Mouse (Mus musculus) cerebellum, adult 9-11 months (tissue): ENCODE measurements around the gene Fam20b.

ENCODE experiments used
- DNase-seq: peaks from one replicate; pipeline ENCODE4 v3.0.0; 2022

Gene Fam20b

GRCm38 (mm10) chr1:156718950-156719805 is at the start of gene Fam20b:
Gene Fam20b (minus strand): TSS chr1:156719086.
- DNase-seq = peak; percentile 98

DNA sequence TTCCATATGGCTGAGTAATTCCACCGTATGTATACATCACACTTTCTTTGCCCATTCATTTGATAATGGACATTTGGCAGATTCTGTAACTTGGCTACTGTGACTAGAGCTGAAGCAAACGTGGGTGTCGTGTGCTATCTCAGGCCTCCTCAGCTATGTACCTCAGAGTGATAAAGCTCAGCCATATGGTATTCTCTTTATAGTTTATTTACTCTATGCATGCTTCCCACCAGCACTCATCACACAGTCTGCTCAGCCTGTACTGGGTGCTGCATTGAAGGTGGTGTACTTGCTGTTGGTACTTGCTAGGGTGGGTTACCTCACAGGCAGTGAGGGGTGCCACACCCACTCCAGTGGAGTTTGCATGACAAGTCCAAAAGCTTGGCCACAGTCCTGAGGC is 46.4 kb upstream of the Fam20b start:
- no peak for DNase-seq

GRCm38 (mm10) chr1:156764584-156764983 is 45.7 kb upstream of the Fam20b start:
- DNase-seq = no peak

DNA sequence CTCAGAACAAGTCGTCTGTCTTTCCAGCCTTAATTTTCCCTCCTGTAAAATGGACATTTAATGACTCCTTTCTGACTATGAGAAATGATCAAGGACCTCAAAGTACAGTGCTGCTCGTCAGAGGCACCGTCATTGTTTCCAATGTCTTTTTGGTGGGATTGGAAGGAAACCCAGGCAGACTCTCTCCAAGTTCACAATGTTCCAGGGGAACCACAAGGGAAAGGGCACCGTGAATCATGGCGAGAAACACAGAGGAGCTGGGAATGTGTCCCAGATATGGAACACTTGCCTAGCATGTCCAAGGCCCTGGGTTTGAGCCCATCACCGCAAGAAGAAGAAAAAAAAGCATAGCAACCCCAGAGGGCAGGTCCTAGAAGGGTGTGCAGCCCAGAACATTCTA is 44.4 kb upstream of the Fam20b start:
- DNase-seq = no peak

DNA sequence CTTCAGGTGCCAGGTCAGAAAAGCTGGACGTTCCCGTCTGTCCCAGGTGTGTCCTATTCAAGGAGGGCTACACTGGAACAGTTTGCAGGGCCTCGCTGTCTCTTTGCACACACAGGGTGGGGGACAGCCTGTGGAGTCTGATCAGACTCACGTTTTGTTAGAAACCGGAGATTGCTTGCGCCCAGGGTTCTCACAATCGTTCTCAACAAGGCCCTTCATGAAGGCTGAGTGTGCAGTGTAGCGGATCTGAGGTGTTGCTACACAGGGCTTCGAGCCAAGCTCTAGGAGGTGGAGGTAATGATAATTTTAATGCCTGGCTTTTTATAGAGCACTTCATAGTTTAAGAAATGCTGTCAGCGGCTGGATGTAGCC is 42.5 kb upstream of the Fam20b start:
- DNase-seq = no peak

DNA sequence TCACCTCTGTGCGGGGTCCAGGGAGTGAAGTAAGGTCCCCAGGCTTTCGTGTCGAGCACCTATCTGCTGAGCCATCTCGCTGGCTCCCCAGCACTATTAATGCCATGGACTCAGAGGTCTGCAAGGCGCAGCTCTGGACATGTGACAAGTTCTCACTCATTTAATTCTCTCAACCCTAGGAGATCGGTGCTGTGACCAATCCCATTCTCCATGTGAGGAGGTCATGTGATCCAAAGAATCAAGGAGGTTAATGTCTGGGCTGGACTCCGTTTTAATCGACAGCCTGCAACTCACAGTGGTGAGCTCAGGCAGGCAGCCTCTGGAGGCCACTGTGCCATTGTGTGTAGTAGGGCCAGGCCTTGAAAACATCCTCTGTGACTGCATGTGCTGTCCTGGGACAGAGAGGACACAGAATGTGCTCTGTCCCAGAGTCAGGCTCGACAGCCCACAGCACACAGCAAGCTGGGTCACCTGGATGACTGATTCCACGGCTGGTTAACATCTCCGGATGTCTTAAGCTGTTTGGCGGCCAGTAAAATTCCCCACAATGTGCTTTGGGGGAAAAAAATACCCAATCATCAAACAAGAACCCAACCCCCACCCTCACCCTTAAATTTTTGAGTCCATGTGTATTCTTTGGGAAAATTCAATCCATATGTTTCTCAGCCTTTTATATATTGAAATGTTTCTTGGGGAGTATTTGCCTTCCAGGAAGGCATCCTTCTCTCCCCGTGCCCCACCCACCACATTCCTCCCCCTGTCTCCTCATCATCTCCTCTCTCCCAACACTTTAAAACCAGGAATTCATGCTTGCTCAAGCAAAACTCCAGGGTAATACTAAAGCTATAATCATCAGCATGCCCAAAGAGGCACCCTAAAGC is 41.9 kb upstream of the Fam20b start:
- DNase-seq = no peak

GRCm38 (mm10) chr1:156758326-156758725 is 39.4 kb upstream of the Fam20b start:
- DNase-seq = no peak

DNA sequence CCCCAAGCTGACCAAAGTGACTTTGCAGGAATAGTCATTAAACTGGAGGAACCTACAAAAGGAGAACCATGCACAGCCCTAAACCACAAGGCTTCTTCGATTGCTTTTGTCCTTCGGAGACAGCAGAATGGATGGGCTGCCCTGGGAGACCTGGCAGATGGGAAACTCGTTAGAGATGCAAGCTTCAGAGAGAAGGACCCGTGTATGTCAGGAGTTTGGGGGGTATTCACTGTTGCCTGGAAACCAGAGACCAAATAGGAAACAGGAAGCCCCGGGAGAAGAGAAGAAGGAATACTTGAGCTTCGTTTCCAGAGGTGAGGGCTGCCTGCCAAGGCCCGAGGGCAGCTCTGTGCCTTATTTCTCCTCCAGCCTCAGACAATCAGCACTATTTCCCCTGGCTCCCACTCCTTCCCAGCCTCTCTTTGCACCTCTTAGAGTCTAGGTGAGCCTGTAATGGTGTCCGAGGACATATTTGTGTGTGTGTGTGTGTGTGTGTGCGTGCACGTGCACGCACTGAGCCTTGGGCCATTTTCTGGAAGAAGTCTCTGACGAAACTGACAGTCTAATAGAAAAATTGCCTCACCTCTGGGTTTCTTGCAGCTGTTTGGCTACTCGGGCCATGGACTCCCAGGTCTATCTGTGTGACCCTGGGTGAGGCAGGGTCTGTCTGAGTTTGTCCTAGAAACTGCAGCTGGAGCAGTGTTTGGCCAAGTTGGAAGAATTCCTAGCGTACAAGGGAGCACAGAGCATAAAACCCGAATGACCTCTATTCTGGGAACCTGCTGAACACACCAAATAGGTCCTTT is 35.9 kb upstream of the Fam20b start:
- no peak for DNase-seq

DNA sequence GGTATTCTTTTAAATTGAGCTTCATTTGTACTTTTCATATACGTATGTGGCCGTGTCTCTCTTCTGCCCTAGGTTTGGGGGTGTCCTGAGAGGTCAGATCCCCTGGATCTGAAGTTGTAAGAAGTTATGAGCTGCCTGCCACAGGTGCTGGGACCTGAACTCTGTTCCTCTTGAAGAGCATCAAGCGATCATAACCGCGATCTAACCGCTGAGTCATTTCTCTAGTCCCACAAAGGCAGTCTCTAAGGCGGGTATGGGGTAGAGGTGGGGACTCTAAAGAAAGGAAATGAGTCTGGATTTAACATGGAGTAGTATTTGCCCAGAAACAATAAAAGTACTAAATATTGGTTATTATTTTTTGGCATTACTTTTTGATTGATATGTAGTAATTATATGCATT is 34.1 kb upstream of the Fam20b start:
- DNase-seq = no peak

- DNase-seq = peak; percentile 17
These were observed 33.3 kb upstream of the Fam20b start for GRCm38 (mm10) chr1:156752020-156752724.

DNA sequence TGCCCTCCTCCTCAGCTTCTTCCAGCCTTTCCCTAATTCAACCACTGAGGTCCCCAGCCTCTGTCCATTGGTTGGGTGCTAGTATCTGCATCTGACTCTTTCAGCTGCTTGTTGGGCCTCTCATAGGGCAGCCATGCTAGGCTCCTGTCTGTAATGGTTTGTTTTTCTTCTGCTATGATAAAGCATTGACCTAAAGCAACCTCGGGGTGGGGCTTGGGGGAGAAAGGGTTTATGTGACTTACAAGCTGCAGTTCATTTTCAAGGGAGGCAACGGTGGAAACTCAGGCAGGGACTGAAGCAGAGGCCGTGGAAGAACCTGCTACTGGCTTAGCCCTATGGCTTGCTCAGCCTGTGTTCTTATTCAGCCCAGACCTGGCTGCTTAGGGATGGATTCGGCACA is 31.4 kb upstream of the Fam20b start:
- no peak for DNase-seq

DNA sequence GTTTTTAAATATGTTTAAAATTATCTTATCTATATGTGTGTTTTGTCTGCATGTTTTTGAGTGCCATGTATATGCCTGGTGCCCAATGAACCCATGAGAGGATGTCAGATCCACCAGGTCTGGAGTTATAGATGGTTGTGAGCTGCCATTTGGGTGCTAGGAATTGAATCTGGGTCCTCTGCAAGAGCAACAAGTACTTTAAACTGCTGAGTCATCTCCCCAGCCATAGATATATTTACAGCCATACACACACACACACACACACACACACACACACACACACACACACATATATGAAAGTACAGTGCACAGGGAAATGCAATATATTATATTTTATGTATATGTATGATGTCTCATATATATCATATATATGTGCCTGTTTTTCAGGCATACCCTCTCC is 30.2 kb upstream of the Fam20b start:
- DNase-seq = no peak

DNA sequence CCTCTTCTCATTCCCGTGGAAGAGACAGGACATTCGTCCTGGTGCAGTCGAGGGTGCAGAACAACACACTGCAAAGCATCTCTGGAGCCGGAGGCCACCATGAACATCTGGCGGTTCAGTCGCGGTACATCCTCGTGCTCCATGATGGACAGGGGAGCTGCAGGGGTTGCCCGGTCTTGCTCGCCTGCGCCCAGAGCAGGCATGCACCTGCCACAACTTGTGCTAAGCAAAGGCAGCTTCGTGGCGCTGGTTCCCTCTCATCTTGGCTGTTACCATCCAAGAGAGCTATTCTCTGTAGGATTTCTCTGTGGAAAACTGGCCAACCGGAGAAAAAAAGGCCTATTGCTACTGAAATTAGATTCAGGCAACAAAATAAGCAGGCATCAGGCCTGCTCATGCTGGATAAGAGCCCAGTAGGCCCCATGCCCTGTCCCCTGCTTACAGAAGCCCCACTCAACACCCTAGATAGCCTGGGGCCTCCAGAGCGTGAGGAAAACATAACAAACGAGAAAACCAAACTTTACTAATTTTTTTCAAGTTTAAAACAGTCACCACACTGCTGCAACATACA is 29.6 kb upstream of the Fam20b start:
- no peak for DNase-seq

- no peak for DNase-seq
These were observed 26.4 kb upstream of the Fam20b start for GRCm38 (mm10) chr1:156745188-156745810.

DNA sequence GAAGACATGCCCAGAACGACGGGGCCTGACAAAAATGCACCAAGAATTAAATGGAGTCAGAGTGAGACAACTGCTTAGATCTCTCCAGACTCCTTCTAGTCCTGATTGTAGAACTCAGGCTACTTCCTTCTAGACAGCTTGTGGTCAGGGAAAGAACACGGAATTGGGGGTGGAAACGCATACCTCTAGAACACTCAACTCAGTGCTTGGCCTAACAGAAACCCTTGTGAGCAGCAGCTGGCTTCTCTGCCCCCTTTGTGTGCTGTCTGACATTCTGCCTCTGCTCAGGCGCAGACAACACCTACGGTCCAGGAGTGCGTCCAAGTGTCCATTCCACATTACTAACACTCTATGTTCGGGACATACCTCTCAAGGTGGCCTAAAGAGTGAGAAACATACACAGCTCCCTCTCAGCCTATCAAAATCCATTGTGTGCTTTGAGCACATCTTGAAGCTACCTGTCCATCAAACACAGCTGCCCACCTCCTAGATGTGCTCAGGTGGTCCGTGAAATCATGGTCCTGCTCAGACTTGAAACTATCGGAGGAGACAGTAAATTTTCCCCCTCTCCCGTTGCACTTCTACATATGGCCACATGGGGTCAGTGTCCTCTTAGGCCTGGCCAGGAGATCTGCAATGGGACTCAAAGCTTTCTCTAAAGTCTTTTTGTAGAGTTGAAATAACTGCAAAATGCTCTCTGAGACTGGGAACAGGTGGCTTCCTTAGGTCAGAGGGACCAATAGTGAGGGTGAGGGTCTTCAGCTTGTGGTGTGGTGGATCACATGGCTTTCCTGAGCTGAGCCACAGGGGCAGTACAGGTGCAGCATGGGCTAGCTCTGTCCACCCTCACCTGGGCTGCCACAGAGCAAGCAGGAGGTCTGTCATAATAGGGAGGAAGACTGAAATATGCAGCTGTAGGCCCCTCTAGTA is 22.9 kb upstream of the Fam20b start:
- peak; percentile 38 for DNase-seq

DNA sequence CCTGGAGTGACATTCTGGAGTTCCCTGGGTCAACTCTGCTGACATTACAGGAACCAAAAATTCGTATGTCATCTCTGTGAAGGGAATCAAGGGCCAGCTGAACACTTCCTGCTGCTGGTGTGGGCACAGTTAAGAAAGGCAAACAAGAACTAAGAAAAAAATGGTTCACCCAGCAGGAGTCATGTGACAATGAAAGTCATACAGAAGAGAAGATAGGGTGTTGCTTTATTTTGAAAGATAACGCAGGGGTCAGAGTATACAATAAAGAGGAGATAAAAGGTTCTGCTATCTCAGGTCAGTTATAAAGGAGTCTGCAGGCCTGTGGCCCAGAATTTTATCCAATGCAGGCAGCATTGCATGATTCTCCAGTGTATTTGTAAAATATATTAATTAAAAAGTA is 16.9 kb upstream of the Fam20b start:
- no peak for DNase-seq

DNA sequence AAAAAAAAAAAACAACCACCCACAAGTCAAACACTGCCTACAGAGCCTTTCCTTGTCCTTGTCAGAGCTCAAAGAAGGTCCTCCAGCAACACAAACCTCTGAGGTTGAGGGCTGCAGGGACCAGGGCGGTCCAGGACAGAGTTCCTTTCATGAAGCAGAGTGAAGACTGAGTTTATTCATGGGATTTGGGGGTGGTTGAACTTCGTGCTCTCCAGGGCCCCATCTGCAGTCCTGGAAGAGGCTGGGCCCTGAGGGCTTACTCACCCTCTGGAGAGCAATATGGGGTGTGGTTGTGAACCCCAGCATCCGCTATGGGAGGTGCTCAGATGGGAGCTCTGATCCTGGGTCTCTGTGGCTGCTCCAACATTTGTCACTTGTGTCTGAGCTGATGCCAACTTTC is 15.1 kb upstream of the Fam20b start:
- DNase-seq = no peak

DNA sequence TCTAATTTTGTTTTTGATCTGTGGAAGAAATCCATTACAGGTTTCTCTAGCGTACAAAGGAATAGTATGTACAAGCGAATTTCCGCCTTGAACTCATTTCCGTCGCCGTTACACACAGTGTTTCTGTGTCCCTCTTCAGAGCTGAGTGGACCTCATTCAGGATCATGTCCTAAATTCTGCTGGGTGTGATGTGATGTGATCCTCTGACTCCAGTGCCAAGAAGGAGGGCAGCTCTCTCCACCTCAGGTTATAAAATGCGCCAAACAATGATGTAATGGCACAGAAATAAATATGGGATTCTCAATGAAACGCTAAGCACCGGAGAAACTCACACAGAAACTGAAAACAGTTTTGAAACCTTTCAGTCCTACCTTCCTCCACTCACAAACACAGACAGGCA is 14.7 kb upstream of the Fam20b start:
- no peak for DNase-seq

GRCm38 (mm10) chr1:156732996-156733395 is 14.1 kb upstream of the Fam20b start:
- no peak for DNase-seq

- DNase-seq = no peak
These were observed 11.9 kb upstream of the Fam20b start for GRCm38 (mm10) chr1:156730802-156731201.
